Mouse (Mus musculus) CH12F3 (cell line): Measurements from ENCODE around the gene Rnf150.

Source experiments
- in situ Hi-C: fragments of 300-500 bp; cut with MboI; formaldehyde crosslinking; loops from 2 replicates; pipeline ENCODE4 v1.14.3; 2020; ENCODE audit warnings: low sequenced_read_pairs

Gene Rnf150

DNA sequence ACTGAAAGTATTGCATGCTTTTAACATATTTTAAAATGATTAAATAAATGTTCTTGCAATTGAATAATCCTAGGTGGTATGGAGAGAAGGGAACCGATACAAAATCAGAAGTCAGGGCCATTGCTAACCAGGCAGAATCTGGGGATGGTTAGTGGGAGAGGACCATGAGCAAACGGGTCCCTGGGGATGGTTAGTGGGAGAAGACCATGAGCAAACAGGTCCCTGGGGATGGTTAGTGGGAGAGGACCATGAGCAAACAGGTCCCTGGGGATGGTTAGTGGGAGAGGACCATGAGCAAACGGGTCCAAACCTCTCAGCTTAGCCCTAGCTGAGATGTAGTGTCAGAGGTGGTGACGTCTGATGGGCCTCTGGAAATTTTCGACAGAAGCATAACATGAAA, 247.0 kb downstream of the Rnf150 start:
- in situ Hi-C loops, result no loop called here

GRCm38 (mm10) chr8:83135086-83135485, 271.9 kb downstream of the Rnf150 start:
- in situ Hi-C loops, result no loop called here

- in situ Hi-C loops, result no loop called here
Observed at GRCm38 (mm10) chr8:83140068-83140467, 276.9 kb downstream of the Rnf150 start.

- in situ Hi-C loops, result no loop called here
Observed at GRCm38 (mm10) chr8:83140701-83141111, 277.6 kb downstream of the Rnf150 start.
